Mouse (Mus musculus): Measurements from ENCODE around the gene Rufy2.

The Rufy2 gene

GRCm38 (mm10) chr10:63014168-63014567 lies 34.1 kb downstream of the Rufy2 start:
- no peak for DNase-seq (ENCODE audit: low spot score in 2 of 2)

- DNase-seq (ENCODE audit: low spot score in 2 of 2) = peak in 1 of 2 experiments; percentile 14
Measured at GRCm38 (mm10) chr10:63019304-63019703, 39.3 kb downstream of the Rufy2 start.

- no peak for DNase-seq (ENCODE audit: low spot score in 2 of 2)
Measured at GRCm38 (mm10) chr10:63021702-63022101, 41.7 kb downstream of the Rufy2 start.

GRCm38 (mm10) chr10:63022541-63023120 lies 42.6 kb downstream of the Rufy2 start:
- no peak for DNase-seq (ENCODE audit: low spot score in 2 of 2)

GRCm38 (mm10) chr10:63023121-63023748 lies 43.2 kb downstream of the Rufy2 start:
- DNase-seq (ENCODE audit: low spot score in 2 of 2) = peak; percentile 82 to 84

- DNase-seq (ENCODE audit: low spot score in 2 of 2) = peak; percentile 98 to 99
Measured at GRCm38 (mm10) chr10:63023749-63024579, 43.9 kb downstream of the Rufy2 start, which contains the start of the genes Hnrnph3 and Pbld2. Gene Hnrnph3 (minus strand): TSS chr10:63024217. Gene Pbld2 (plus strand): TSS chr10:63024315.

- peak; percentile 60 to 77 for DNase-seq (ENCODE audit: low spot score in 2 of 2)
Measured at GRCm38 (mm10) chr10:63024580-63024910, 44.5 kb downstream of the Rufy2 start.

- DNase-seq (ENCODE audit: low spot score in 2 of 2) = no peak
Measured at GRCm38 (mm10) chr10:63025016-63025415, 45.0 kb downstream of the Rufy2 start.

GRCm38 (mm10) chr10:63025491-63026011 lies 45.5 kb downstream of the Rufy2 start:
- no peak for DNase-seq (ENCODE audit: low spot score in 2 of 2)

GRCm38 (mm10) chr10:63026156-63026794 lies 46.3 kb downstream of the Rufy2 start:
- DNase-seq (ENCODE audit: low spot score in 2 of 2) = peak; percentile 62 to 75

GRCm38 (mm10) chr10:63026795-63027160 lies 46.8 kb downstream of the Rufy2 start:
- DNase-seq (ENCODE audit: low spot score in 2 of 2) = peak; percentile 43 to 71

- DNase-seq (ENCODE audit: low spot score in 2 of 2) = no peak
Measured at GRCm38 (mm10) chr10:63027376-63028161, 47.5 kb downstream of the Rufy2 start.

- no peak for DNase-seq (ENCODE audit: low spot score in 2 of 2)
Measured at GRCm38 (mm10) chr10:63028396-63028795, 48.4 kb downstream of the Rufy2 start.

- no peak for DNase-seq (ENCODE audit: low spot score in 2 of 2)
Measured at GRCm38 (mm10) chr10:63032267-63032666, 52.2 kb downstream of the Rufy2 start.

GRCm38 (mm10) chr10:63032956-63033355 lies 52.9 kb downstream of the Rufy2 start:
- DNase-seq (ENCODE audit: low spot score in 2 of 2) = no peak

- no peak for DNase-seq (ENCODE audit: low spot score in 2 of 2)
Measured at GRCm38 (mm10) chr10:63038571-63039320, 58.7 kb downstream of the Rufy2 start.

- DNase-seq (ENCODE audit: low spot score in 2 of 2) = no peak
Measured at GRCm38 (mm10) chr10:63039867-63040628, 60.0 kb downstream of the Rufy2 start.

- no peak for DNase-seq (ENCODE audit: low spot score in 2 of 2)
Measured at GRCm38 (mm10) chr10:63043154-63043553, 63.1 kb downstream of the Rufy2 start.

- DNase-seq (ENCODE audit: low spot score in 2 of 2) = no peak
Measured at GRCm38 (mm10) chr10:63047751-63048150, 67.7 kb downstream of the Rufy2 start.

GRCm38 (mm10) chr10:63049106-63049505 lies 69.1 kb downstream of the Rufy2 start:
- DNase-seq (ENCODE audit: low spot score in 2 of 2) = no peak

All from right cerebral cortex, postnatal 10 days (tissue).